Mouse (Mus musculus): ENCODE data around the gene Lamtor1.

GRCm38 (mm10) chr7:101971721-101972120 lies 66.0 kb downstream of the Lamtor1 start:
- TF ChIP-seq CTCF (IDR thresholded peaks at IDR 0.05; ENCODE audit: borderline replicate concordance, control insufficient read depth, extremely low read depth, insufficient read depth, low read length, poor library complexity) (no peak), POLR2A (IDR thresholded peaks at IDR 0.05; ENCODE audit: control insufficient read depth, extremely low read depth, insufficient read depth, low read length, poor library complexity) (no peak)
